Mouse (Mus musculus) forebrain, embryonic 10.5 days (tissue): ENCODE measurements at regions not wholly inside any gene's neighbourhood (a gene's known extent, or its start where the extent isn't known, plus 50 kb on each side); places are given as distances from the start of the nearest gene placed in this dataset.

Source experiments
- DNase-seq: peaks from one replicate; pipeline ENCODE4 v3.0.0-alpha.2; 2017; ENCODE audit warnings: low spot score; ENCODE audit errors: extremely low spot score
- H3K27ac ChIP-seq: fragments of 300-500 bp; sonication (generic); 2 replicates; pipeline ENCODE4 v1.5.1; 2016; ENCODE audit warnings: mild to moderate bottlenecking
- H3K27me3 ChIP-seq: fragments of 300-500 bp; sonication (generic); 2 replicates; pipeline ENCODE4 v1.6.1; 2016; ENCODE audit warnings: mild to moderate bottlenecking; ENCODE audit not compliant: poor library complexity, severe bottlenecking
- H3K36me3 ChIP-seq: fragments of 300-500 bp; sonication (generic); replicated peaks from 2 replicates; pipeline ENCODE4 v1.6.1; 2016; ENCODE audit warnings: mild to moderate bottlenecking, moderate library complexity
- H3K4me1 ChIP-seq: fragments of 300-500 bp; sonication (generic); 2 replicates; pipeline ENCODE4 v1.6.1; 2016
- H3K4me3 ChIP-seq: fragments of 300-500 bp; sonication (generic); 2 replicates; pipeline ENCODE4 v1.5.1; 2016; ENCODE audit warnings: mild to moderate bottlenecking, moderate library complexity
- H3K9me3 ChIP-seq: fragments of 300-500 bp; sonication (generic); 2 replicates; pipeline ENCODE4 v1.6.1; 2016; ENCODE audit warnings: mild to moderate bottlenecking, moderate library complexity
- WGBS: fragments of 180-500 bp; shearing (Covaris S2); methylation state at CpG from one replicate; pipeline ENCODE4 v1.1.7; 2016; 5-methylcytosine and 5-hydroxymethylcytosine counted together

DNA sequence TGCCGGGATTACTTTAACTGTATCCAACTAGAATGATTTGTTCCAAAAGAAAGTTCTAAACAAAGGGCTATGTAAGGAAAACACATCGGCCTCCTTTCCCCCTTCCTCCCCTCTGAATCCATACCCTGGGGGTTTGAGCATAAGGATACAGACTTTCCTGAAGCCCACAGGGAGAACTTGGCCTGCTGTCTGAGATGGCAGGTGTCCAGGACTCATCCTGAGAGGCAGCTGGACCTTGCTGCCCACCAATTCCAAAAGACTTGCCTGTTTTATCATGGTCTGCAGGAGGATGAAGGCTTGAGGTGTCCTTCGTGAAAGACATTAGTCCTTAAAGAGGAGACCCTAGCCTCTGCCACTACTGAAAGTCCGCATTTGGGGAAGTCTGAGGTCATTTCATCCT is 94.0 kb upstream of the A230072I06Rik start:
- no peak for DNase-seq
- H3K36me3 ChIP-seq = no peaks in the 10 kb centered on the region
- 81% methylated on average over 4 of the region's 4 CpGs for WGBS
- H3K27me3 ChIP-seq = peaks cover 84% of the 10 kb centered on the region
- H3K27ac ChIP-seq = no peak overlapping the region
- no peak overlapping the region for H3K4me3 ChIP-seq
- H3K4me1 ChIP-seq = peaks cover 12% of the 10 kb centered on the region
- H3K9me3 ChIP-seq = no peaks in the 10 kb centered on the region

DNA sequence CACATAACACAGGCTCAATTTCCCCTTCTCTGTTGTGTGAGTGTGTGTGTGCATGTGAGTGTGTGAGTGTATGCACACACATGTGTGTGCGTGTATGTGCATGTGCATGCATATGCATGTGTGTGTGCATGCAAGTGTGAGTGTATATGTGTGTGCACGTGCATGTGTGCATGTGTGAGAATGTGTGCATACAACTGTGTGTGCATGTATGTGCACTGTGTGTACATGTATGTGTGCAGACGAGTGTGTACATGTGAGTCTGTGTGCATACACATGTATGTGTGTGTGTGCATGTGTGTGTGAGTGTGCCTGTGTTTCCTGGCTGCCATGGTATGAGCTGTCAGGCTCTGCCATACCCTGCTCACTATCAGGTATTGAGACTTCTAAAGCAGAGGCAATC is 91.3 kb upstream of the A230072I06Rik start:
- H3K9me3 ChIP-seq = no peaks in the 10 kb centered on the region
- peaks cover 12% of the 10 kb centered on the region for H3K4me1 ChIP-seq
- peaks cover 60% of the 10 kb centered on the region for H3K27me3 ChIP-seq
- DNase-seq = no peak
- no peak overlapping the region for H3K4me3 ChIP-seq
- no peak overlapping the region for H3K27ac ChIP-seq
- H3K36me3 ChIP-seq = no peaks in the 10 kb centered on the region
- 87% methylated on average over 3 of the region's 3 CpGs for WGBS

DNA sequence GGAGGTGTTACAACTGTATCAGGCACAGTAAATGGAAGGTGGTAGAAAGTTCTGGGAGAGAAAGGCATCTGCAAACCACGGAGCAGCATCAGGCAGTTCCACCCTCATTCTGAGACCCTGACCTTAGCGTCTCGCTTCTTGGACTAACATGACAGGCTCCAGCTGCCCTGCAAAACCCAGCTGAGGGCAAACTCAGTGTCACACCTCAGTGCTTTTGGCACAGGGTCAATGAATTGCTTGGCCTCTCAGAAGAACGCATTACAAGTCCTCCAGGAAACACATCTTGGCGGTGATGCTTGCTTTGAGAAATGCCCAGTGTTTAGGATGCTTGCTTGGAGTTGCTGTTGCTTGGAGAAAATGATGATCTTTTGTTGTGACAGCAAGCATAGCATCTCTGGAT is 90.2 kb upstream of the A230072I06Rik start:
- Histone ChIP-seq H3K4me1 (peaks cover 12% of the 10 kb centered on the region), H3K27ac (no peak overlapping the region), H3K4me3 (no peak overlapping the region), H3K9me3 (no peaks in the 10 kb centered on the region), H3K36me3 (no peaks in the 10 kb centered on the region), H3K27me3 (peaks cover 52% of the 10 kb centered on the region)
- 82% methylated on average over 5 of the region's 5 CpGs for WGBS
- DNase-seq = no peak

DNA sequence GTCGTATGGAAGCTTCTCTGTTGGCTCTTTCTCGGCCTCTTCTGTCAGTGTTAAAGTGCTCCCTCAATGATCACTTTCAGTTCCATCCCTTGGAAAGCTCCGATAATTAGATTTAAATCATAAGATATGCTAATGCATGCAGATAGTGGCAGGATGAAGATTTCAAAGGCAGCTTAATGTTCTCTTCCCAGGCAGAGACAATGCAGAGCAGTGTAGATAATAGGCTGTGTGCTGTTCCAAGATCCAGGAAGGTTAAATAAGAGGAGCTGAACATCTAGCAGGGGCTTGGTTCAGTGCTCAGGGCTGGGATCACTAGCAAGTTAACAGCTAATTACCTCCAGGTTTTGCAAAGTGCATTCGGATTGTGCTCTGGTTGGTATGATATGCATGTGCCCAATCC is 89.7 kb upstream of the A230072I06Rik start:
- peaks cover 10% of the 10 kb centered on the region for H3K4me1 ChIP-seq
- no peak overlapping the region for H3K27ac ChIP-seq
- H3K4me3 ChIP-seq = no peak overlapping the region
- no peaks in the 10 kb centered on the region for H3K9me3 ChIP-seq
- WGBS = 72% methylated on average over 4 of the region's 4 CpGs
- H3K36me3 ChIP-seq = no peaks in the 10 kb centered on the region
- no peak for DNase-seq
- H3K27me3 ChIP-seq = peaks cover 52% of the 10 kb centered on the region

DNA sequence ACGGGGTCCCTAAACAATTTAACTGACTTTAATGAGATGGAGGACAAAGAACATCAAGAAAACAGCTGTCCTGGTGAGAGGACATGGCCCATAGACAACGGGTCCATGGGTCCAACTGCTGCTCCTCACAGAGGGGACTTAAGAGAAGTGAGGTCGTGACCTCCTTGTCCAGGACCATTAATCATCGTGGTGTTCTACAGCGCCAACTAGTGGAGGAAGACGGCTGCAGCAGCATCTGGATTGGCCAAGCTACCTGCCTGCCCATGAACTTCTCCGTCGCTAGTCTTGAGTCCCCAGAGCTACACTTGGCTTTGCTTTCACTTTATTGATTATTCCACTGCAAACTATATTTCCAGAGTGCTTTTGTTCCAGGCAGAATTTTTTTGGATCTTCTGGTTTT is 86.6 kb upstream of the A230072I06Rik start:
- H3K9me3 ChIP-seq = no peaks in the 10 kb centered on the region
- DNase-seq = peak; percentile 40
- no peak overlapping the region for H3K4me3 ChIP-seq
- WGBS = 31% methylated on average over 8 of the region's 8 CpGs
- H3K4me1 ChIP-seq = no peaks in the 10 kb centered on the region
- H3K27ac ChIP-seq = no peak overlapping the region
- H3K27me3 ChIP-seq = peaks cover 41% of the 10 kb centered on the region
- no peaks in the 10 kb centered on the region for H3K36me3 ChIP-seq

DNA sequence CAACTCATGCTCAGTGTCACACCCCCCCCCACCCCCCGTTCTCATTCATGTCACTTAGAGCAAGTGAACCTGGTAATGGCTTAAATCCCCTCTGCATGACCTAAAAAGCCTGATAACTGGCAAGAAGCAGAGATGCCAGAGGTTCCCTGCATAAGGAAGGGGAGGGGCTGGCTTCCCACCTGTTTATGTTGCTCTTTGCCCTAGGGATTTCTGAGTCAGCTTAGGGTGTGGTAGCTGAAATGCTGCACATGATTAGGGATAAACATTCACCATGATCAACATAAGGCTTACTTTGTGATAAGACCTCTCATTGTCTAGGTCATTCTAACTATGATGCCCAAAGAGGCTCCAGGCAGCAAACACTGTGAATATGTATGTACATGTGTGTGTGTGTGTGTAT is 72.7 kb upstream of the A230072I06Rik start:
- Histone ChIP-seq H3K27ac (no peak overlapping the region), H3K4me1 (peaks cover 22% of the 10 kb centered on the region), H3K27me3 (peaks cover 48% of the 10 kb centered on the region), H3K4me3 (no peak overlapping the region), H3K9me3 (no peaks in the 10 kb centered on the region), H3K36me3 (no peaks in the 10 kb centered on the region)
- no peak for DNase-seq
- WGBS = 82% methylated on average over 1 of the region's 1 CpGs

DNA sequence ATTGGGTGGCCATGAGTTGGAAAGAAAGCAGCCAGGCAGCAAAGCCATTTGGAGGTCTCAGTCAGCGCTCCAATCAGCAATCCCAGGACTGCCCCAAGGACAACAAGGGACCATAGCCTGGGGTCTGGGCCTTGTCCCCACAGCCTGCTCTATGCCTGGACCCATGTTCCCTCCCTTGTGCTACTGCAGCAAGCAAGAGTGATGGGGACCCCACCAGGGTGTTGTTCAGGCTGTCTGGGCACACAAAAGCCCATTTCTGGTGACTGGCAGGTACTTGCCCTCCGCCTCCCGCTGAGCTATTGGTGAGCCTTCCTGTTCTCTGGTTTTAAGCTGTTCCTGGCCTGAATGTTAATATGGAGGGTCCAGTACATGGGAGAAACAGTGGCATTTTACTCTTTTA is 71.2 kb upstream of the A230072I06Rik start:
- H3K4me3 ChIP-seq = no peak overlapping the region
- no peak for DNase-seq
- H3K9me3 ChIP-seq = no peaks in the 10 kb centered on the region
- H3K36me3 ChIP-seq = no peaks in the 10 kb centered on the region
- peaks cover 63% of the 10 kb centered on the region for H3K27me3 ChIP-seq
- 73% methylated on average over 3 of the region's 3 CpGs for WGBS
- H3K27ac ChIP-seq = peak overlapping the region; percentile 60
- peaks cover 22% of the 10 kb centered on the region for H3K4me1 ChIP-seq

DNA sequence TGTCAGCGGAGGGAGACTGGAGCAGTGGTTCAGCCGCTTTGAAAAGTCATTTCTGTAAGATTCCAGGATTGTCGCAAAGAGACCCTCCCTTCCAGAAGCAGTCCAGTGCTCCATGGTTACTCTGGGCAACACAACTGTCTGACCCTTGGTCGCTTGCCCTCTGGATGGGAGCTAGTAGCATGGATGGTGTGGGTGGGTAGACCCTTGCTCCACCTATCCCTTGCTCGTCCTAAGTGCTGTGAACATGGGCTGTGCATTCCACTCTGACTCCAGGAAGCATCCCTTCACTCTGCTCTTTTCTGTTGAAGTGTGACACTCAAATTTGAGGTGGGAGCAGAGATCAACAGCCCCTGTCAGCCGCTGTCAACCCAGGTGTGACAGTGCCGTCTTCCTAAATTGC is 64.8 kb upstream of the A230072I06Rik start:
- WGBS = 50% methylated on average over 7 of the region's 7 CpGs
- Histone ChIP-seq H3K4me3 (peak overlapping the region; percentile 30; the same call in 1 of the 2 replicates), H3K9me3 (no peaks in the 10 kb centered on the region), H3K4me1 (peaks cover 34% of the 10 kb centered on the region), H3K27ac (no peak overlapping the region), H3K27me3 (peaks cover 100% of the 10 kb centered on the region), H3K36me3 (no peaks in the 10 kb centered on the region)
- DNase-seq = no peak

DNA sequence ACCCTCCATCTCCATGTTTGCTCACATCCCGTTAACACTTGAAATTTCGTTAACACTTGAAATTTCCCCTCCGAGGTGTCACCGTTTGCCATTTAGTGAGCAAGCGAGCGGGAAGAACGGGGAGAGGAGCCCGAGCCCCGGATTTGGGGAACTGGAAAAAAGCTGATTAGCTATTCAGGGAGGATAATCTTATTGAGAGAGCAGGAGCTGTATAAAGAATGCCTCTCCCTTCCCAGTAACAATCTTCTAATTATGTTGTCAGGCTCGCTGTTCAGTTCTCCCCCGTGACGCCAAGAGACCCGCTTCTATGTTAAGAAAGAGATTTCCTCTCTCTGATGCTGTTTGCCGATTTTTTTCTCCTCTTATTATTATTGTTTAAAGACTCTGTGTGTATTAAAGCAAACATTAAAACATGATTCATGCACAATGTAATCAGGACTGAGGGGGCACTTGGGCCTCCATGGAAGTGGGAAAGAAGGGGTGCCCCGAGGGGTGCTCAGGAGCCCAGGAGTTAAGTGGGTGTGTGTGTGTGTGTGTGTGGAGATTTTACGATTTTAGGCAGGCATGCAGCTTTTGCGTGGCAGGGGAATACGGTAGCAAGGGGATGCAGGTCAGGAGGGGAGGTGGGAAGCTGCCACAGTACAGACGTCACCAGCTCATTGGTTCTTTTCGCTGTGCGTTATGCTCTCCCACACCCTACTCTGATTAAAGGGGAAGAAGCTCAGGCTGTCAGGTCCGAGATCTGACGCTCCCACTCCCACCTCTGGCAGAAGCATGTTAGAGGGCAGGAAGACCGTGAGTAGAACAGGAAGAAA is 64.2 kb upstream of the A230072I06Rik start:
- no peak for DNase-seq
- no peaks in the 10 kb centered on the region for H3K36me3 ChIP-seq
- H3K9me3 ChIP-seq = no peaks in the 10 kb centered on the region
- peaks cover 100% of the 10 kb centered on the region for H3K27me3 ChIP-seq
- H3K27ac ChIP-seq = peak overlapping the region; percentile 58
- 16% methylated on average over 24 of the region's 24 CpGs for WGBS
- H3K4me1 ChIP-seq = peaks cover 40% of the 10 kb centered on the region
- peak overlapping the region; percentile 30 for H3K4me3 ChIP-seq

DNA sequence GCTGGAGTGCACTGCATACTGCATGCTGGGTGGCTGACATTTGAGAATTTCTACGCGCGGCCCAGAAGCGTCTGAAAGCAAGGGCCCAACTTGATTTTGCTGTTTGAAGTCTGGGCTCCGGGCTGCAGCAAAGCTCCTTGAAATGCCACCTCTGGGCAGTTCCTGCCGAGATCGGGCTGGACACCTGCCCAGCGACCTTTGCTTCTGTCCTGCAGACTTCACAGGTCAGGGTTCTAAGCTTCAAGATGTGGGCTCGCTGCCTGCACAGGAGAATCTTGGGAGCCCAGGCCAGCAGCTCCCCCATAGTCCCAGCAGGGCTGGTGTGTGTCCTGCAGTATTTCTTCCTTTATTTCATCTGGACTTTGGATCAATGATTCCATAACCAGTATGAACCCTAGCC is 57.1 kb upstream of the A230072I06Rik start:
- H3K9me3 ChIP-seq = no peaks in the 10 kb centered on the region
- peaks cover 59% of the 10 kb centered on the region for H3K27me3 ChIP-seq
- no peak overlapping the region for H3K27ac ChIP-seq
- H3K36me3 ChIP-seq = no peaks in the 10 kb centered on the region
- peaks cover 25% of the 10 kb centered on the region for H3K4me1 ChIP-seq
- 80% methylated on average over 9 of the region's 9 CpGs for WGBS
- no peak overlapping the region for H3K4me3 ChIP-seq
- DNase-seq = no peak

DNA sequence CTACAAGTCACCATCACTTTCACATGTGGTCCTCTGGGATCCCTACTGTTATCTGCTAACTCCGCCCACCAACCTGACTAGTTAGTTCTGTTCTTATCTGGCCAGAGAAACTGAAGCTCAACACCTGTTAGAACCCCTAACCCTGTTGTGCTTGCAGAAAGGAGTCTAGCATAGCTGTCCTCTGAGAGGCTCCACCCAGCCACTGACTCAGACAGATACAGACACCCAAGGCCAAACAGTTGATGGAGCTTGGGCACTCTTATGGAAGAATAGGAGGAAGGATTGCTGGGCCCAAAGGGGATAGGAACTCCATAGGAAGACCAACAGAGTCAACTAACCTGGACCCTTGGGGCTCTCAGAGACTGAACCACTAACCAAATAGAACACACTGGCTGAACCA is 55.2 kb upstream of the A230072I06Rik start:
- Histone ChIP-seq H3K27me3 (peaks cover 54% of the 10 kb centered on the region), H3K36me3 (no peaks in the 10 kb centered on the region), H3K4me3 (no peak overlapping the region), H3K9me3 (no peaks in the 10 kb centered on the region), H3K4me1 (peaks cover 21% of the 10 kb centered on the region), H3K27ac (no peak overlapping the region)
- DNase-seq = no peak
- 94% methylated on average over 1 of the region's 1 CpGs for WGBS
